Mouse (Mus musculus) erythroblast, embryonic 14.5 days (primary cell): ENCODE data around the gene Prdm8.

Source experiments
- GATA1 ChIP-seq: IDR thresholded peaks from 2 replicates; pipeline ENCODE4 v1.6.1; 2012; ENCODE audit warnings: low read length, inconsistent platforms, mixed read lengths
- TAL1 ChIP-seq: IDR thresholded peaks from 3 replicates; pipeline ENCODE4 v1.6.1; 2012; ENCODE audit warnings: low read length, inconsistent platforms, mixed read lengths

DNA sequence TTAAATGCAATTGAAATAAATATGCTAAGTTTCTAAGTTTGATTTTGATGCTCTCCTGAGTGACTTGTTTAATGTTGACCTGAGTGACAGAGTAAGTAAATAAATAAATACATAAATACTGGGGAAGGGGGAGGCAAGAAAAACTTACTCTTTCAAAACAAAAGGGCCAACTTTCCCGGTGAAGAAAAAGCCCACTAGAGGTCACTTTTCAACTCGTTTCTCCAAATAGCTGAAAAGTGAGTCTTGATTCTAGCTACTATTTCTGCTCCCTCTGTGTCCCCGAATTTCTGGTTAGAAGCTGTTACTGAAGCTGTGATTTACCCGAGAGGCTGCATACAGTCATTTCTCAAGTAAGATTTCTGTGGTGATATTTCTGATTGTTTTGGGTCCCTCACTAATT is 45.5 kb downstream of the Prdm8 start:
- TF ChIP-seq GATA1 (no peak), TAL1 (no peak)
